Mouse (Mus musculus): ENCODE data around the gene Gm4871.

GRCm38 (mm10) chr5:145057907-145058306, 25.4 kb upstream of the Gm4871 start:
- TF ChIP-seq CTCF (IDR thresholded peaks at IDR 0.05; ENCODE audit: low read depth) = no peak
- TF ChIP-seq EP300 (IDR thresholded peaks at IDR 0.05; ENCODE audit: low read depth) = no peak

Measured in liver, embryonic 14.5 days (tissue).